Mouse (Mus musculus) spleen, postnatal 36 days (tissue): ENCODE measurements around the gene Cfap73.

Experiments used
- DNase-seq, 2 experiments: peaks; one replicate each; pipeline ENCODE4 v3.0.0; 2022; ENCODE audit warnings: low spot score in 2 of 2, mixed read lengths in 1 of 2

Cfap73 gene

DNA sequence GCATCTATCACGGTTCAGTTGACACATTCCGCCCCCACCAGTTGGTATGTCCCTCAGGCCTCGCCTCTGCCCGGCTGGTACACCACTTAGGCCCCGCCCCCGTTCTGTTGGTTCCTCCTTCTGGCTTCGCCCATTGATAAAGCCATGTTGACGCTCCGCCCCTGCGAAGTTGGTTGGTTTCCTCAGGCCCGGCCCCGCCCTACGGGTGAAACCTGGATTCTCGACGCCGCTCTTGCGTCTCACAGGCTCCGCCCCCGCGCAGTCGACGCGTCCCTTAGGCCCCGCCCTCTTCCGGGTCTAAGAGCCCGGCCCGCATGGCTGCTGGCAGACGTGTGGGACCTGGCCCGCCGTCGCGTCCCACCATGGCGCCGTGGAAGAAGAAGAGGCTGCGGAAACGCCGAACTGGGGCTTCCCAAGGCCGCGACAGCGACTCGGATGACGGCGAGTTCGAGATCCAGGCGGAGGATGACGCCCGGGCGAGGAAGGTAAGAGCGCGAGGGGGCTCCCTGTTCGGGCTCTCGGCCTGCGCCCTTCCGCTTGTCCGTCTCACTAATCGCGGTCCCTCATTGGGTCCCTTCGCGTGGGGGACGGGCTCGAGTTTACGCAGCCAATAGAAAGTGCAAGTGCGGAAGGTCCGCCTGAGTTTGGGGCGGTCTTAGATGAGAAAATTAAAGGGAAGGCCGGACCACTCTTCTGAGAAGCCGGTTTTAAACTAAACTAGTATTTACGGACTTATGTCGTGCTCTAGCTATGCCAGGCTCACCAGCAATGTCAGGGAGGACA, 21.0 kb downstream of the Cfap73 start:
- DNase-seq = peak; percentile 100

DNA sequence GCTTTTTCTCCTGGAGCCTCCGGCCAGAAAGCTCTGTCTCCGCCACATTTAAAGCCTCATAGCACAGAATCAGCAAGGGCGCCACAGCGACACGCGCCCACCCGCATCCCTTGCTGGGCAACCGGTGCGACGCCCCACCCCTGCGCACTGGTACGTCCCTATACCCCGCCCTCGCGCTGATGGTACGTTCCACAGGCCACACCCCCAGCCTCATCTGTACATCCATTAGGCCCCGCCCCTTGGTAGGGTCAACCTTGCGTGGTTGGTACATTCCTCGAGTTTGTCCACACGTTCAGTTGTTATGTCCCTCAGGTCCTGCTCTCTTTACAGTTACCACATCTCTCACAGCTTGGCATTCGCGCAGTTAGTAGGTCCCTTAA, 21.6 kb downstream of the Cfap73 start, which contains the start of the genes Rita1 and Ddx54:
Gene Rita1 (minus strand): TSS at position 148 of the 380 bp plus-strand sequence.
Gene Ddx54 (plus strand): TSS at position 298 of the 380 bp plus-strand sequence.
- DNase-seq = peak; percentile 94 to 96

GRCm38 (mm10) chr5:120611416-120611815, 22.6 kb downstream of the Cfap73 start:
- DNase-seq = no peak

DNA sequence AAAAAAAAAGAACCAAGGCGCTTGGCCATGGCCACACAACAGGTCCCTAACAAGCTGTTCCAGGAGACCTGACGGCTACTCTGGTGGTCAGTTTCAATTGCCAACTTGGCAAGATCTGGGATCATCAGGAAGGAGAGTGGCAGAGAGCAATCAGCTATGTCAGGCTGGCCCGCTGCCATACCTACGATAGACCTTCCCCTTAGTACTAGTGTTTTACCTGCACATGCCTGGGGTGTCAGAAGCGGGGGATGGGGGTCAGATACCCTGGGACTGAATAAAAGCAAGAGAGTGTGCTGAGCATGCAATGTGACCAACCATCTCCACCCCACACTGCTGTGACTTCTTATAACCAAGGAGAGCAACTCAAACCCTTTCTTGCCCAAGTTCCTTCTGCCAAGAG, 23.1 kb downstream of the Cfap73 start:
- no peak for DNase-seq

GRCm38 (mm10) chr5:120609246-120609775, 24.7 kb downstream of the Cfap73 start:
- no peak for DNase-seq

DNA sequence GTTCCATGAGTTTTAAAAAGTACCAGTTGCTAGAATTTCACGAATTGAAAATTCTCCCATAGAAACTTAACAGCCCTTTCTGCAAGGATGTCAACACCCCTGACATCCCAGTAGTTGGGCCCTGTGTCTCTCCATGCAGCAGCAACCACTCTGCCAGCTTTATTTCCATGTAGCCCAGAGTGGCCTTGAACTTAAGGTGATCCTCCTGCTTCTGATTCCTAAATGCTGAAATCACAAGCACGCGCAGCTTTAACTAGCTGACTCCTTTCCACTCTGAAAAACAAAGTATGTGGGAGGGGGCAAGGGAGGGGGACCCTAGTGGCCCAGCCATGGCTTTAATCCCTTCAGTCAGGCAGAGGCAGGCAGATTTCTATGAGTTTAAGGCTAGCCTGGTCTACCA, 26.7 kb downstream of the Cfap73 start:
- DNase-seq = no peak

DNA sequence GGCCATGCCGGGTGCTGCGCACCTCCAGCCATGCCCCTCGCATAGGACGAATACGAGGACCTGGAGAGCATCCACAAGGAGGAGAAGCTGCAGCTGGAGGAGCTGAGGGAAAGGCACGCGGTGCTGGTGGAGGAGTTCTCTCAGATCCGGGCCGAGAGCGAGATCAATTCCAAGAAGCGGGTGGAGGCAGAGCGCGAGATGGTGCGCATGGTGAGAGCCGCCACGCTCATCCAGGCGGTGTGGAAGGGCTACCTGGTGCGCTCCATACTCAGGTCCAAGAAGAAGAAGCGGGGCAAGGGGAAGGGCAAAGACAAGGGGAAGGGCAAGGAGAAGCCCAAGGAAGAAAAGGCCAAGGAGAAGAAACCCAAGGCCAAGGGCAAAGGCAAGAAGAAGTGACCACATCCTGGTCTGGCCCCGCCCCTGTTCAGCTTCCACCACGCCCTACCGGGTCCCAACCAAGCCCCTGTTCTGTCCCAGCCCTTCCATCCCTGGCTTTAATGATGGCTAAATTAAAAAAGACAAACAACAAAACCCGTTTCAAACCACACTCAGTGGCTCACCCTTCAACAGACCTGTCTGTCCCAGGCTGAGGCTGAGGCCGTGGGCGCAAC, 27.3 kb downstream of the Cfap73 start:
- DNase-seq = no peak

DNA sequence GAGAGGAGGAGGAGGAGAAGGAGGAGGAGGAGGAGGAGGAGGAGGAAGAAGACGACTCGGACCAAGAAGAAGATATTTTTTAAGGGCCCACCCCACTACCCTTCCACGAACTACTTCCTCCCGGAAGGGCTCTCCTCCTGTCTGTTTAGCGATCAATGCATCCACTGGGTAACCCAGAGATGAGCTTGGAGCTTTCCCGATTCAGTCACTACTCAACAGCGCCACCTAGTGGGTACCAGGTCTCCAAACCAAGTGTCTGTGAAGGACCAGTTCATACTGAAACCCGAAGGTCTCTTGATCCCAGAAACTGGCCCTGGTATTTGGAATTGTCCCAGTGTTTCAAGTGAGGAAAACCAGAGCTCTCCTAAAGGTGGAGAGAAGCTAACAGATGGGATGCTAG, 28.3 kb downstream of the Cfap73 start:
- peak; percentile 73 to 84 for DNase-seq

DNA sequence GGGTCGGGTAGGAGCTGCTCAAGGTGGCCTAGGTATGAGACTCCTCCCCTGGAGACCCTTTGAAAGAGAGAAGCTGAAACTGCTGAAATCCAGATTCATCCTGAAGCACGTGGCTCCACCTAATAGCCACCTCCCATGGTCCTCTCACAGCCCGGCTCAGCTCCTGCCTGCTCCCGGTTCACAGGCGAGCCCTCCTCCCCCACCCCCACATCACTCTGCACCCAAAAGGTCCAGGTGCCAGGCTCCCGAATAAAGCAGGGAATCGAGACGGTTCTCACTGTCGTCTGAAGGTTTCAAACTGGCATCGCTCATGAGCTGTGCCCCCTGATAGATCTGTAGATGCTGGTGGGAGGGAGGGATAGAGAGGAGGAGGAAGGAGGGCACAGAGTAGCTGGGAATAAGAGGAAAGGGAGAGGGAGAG, 28.8 kb downstream of the Cfap73 start:
- no peak for DNase-seq

DNA sequence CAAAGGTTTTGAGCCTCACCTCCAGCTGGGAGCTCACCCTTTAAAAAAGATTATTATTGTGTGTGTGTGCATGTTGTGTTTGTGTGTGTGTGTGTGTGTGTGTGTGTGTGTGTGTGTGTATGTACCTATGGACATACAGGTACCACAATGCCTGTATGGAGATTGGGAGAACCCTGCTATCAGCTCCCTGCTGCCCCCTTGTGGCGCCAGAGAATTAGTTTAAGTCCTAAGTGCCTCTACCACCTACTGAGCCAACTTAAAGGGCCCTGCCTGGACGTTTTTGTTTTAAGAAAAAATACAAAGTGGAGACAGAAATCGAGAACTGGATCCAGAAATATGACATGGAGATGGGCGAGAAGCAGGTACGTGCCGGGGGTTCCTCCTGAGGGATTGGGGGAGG, 29.2 kb downstream of the Cfap73 start:
- peak; percentile 76 to 85 for DNase-seq

GRCm38 (mm10) chr5:120603515-120603914, 30.5 kb downstream of the Cfap73 start:
- DNase-seq = no peak

- no peak for DNase-seq
These were observed 31.8 kb downstream of the Cfap73 start for GRCm38 (mm10) chr5:120602210-120602609.

DNA sequence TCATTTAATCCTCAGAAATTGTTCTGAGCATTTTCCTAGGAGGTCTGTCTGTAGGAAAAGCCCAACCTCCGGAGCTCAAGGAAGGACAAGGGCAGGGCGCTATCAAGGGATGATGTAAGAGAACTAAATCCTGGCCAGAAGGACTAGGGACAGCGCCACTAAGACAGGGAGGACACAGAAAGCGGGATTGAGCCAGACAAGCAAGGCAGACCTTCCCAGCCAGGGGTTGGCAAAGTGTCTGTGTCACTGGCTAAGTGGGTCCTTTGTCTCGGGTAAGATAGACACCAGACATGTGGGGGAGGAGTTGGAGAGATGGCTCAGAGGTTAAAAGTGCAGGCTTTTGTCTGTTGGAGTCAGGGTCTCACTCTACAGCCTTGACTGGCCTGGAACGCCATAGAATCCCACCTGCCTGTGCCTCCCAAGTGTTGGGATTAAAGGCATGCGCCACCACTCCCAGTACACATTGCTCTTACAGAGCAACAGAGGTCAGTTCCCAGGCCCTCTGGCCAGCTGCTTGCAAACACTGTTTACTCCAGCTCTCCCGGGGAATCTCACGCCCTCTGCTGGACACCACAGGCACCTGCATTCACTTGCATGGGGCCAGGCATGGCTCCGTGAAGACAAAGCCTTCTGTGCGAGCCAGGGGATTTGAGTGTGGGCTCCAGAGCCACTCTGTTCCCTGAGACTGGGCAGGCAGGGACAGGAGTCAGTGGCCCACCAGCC, 32.9 kb downstream of the Cfap73 start:
- DNase-seq = no peak

DNA sequence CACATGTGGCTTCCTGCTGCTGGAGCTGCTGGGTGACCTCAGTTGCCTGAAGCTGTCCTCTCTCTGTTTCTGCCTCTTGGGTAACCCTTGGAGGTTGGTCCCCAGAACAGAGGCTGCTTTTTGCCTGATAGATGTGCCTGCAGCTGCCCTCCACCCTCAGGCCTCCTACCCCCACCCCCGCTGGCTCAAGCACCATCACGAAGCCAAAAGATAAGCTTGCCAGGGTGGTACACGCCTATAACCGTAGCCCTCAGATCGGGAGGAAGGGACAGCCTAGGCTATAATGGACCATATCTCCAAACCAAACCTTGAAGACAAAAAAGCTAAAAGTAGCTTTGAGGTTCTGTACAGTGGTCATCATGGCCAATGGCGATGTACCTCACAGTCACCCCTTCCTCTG, 34.4 kb downstream of the Cfap73 start:
- peak; percentile 49 to 57 for DNase-seq

- DNase-seq = no peak
These were observed 39.5 kb downstream of the Cfap73 start for GRCm38 (mm10) chr5:120594485-120594884.

DNA sequence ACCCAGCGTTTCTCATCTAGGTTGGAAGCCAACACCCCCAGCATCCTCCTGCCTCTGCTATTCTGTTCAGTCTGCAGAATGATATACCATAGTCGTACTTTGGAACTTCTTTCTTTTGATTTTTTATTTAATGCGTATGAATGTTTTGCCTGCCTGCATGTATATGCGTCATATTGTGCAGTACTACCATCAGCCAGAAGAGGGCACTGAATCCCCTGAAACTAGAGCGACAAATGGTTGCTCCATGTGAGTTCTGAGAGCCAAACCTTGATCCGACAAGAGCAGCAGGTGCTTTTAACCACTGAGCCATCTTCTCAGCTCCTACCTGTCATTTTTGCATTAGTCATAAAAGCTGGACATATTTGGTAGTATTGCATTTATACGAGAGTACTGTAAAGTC, 41.9 kb downstream of the Cfap73 start:
- DNase-seq = no peak

DNA sequence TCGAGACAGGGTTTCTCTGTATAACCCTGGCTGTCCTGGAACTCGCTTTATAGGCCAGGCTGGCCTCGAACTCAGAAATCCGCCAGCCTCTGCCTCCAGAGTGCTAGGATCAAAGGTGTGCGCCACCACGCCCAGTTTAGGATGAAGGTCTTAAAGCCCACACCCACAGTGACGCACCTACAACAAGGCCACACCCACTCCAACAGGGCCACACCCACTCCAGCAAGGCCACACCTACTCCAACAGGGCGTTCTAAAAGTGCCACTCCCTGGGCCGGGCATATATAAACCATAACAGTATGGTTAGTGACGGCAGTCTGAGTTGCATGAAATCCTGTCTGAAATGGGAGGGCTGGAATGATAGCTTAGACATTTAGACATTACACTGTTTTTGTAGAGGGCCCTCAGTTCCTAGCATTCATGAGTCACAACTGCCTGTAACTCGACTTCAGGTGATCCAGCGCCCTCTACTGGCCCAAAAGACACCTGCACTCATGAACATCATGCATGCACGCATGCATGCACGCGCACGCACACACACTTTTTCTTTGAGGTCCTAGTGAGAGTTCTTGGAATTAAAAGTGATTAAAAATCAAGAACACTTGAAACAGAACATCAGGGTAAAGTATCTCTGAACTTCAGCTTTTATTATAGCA, 43.6 kb downstream of the Cfap73 start:
- DNase-seq = peak in 1 of 2 experiments; percentile 29

DNA sequence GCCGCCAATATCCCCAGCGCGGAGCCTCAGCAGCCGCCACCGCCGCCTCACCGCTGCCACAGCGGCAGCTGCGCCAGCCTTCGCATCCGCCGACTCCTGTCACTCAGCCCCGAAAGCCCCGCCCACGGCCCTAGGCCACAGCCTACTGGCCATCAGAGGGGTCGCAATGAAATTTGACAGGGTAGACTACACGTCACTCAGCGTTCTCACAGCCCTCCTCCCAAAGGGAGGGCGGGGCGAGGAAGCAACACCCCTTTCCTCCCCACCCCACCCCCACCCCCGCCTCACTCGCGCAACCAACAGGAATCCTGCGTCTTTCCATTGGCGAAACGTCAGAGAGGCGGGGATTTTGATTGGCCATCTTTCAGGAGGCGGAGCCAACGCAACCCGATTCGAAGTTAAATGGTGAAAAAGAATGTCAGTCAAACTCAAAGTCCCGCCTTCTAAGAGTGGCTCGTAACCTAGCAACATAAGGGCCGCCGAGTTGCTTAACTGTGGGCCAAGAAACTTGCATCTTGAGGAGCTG, 45.4 kb downstream of the Cfap73 start, which contains the start of the genes Tpcn1 and Iqcd:
Gene Tpcn1 (minus strand): TSS at position 105 of the 526 bp plus-strand sequence.
Gene Iqcd (plus strand): TSS at position 448 of the 526 bp plus-strand sequence.
- peak; percentile 99 to 100 for DNase-seq

GRCm38 (mm10) chr5:120587940-120588568, 46.0 kb downstream of the Cfap73 start:
- peak in 1 of 2 experiments; percentile 34 for DNase-seq

DNA sequence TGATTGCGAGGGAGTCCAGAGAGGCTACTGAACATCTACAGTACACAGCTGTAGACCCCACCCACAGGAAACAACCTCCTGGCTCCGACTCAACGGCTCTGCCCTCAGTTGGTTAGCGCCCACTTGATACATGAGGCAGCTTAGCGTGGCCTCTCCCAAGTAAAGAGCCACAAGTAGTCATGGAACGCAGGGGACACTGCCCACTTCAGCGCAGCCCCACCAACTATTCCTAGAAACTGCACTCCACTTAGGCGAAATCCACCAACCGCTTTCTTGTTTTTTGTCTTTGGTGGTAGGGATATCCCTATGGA, 46.5 kb downstream of the Cfap73 start:
- DNase-seq = peak; percentile 67 to 79
